Mouse (Mus musculus): ENCODE results near the gene Aifm2. TPM values are rescaled to one million over a fixed set of nuclear protein-coding genes. Genes with fewer than 3 reads are reported as not detected.
A peak's percentile ranks its signal among the peaks of the same experiment; 100 is the strongest.

Gene Aifm2
- polyA plus RNA-seq, 1 experiment from 2014 or later = 4.4 TPM

- no peak overlapping the region for H3K9ac ChIP-seq
- no peaks in the 10 kb centered on the region for H3K9me3 ChIP-seq (replicated peaks)
- WGBS (ENCODE audit: insufficient replicate concordance) = 57% methylated on average over 7 of the region's 7 CpGs
- no peak for ATAC-seq (ENCODE audit: insufficient read depth)
- peak overlapping the region; percentile 62; the same call in 1 of the 2 replicates for H3K4me3 ChIP-seq (replicated peaks)
- peaks cover 32% of the 10 kb centered on the region for H3K4me1 ChIP-seq (replicated peaks)
- H3K36me3 ChIP-seq (replicated peaks) = no peaks in the 10 kb centered on the region
- H3K27ac ChIP-seq (replicated peaks) = no peak overlapping the region
- H3K27me3 ChIP-seq = no peaks in the 10 kb centered on the region
- H3K4me2 ChIP-seq = peak overlapping the region; percentile 84
Measured at GRCm38 (mm10) chr10:61715996-61716864, 1.2 kb downstream of the Aifm2 start.

DNA sequence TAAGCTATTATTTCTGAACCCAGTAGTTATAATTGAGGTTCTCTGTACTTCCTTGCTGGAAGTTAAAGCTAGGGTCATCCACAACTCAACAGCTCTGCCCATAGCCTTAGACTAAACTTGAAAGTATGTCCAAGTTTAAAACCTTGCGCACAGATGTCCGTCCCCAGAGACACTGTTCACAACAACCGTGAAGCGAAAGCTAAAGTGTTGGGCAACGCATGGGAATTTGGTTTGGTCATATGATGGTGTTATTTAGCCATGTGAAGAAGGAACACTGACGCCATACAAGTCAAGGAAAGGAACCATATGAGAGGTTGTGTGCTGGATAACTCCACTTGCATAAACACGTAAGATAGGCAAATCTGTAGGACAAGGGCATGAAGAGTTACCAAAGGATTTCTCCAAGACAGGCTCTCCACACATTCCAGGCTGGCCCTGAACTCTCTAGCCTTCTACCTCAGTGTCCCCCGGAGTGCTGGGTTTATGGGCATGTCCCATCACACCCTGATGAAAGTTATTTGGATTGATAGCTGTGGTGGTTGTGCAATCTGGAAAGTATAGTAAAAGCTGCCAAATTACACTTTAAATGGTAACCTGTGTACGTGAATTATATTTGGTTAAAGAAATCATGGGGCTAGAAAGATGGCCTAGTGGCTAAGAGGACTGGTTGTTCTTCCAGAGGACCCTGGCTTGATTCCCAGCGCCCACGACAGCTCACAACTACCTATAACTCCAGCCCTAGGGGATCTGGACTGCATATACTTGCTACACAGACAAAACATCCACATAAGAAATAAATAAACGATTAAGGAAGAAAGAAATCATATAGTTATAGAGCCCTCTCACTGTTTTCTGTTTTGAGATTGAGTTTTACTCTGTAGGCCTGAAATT lies 2.6 kb downstream of the Aifm2 start:
- no peak overlapping the region for H3K4me2 ChIP-seq
- no peaks in the 10 kb centered on the region for H3K36me3 ChIP-seq (replicated peaks)
- H3K9ac ChIP-seq = no peak overlapping the region
- ATAC-seq (ENCODE audit: insufficient read depth) = no peak
- H3K4me3 ChIP-seq (replicated peaks) = no peak overlapping the region
- 72% methylated on average over 12 of the region's 12 CpGs for WGBS (ENCODE audit: insufficient replicate concordance)
- H3K9me3 ChIP-seq (replicated peaks) = no peaks in the 10 kb centered on the region
- H3K27me3 ChIP-seq = no peaks in the 10 kb centered on the region
- no peak overlapping the region for H3K27ac ChIP-seq (replicated peaks)
- peaks cover 32% of the 10 kb centered on the region for H3K4me1 ChIP-seq (replicated peaks)

DNA sequence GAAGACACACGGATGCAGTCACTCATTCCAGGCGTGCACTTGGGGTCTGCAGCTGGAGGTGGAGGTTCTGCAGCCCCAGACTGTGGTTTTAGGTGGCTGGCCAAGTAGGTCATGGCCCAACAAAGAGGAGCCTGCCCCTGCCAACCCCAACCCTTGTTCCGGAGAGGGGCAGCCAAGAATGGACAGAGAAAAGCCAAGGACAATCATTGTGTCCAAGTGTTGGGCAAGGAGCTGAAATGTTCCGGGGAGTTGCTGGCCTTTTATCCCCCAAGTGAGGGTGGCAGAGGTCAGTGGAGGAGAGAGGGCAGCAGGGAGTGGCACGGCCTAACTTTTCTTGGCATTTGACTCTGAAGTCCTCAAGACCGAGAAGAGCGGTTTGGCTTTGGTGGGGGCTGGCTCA lies 5.3 kb downstream of the Aifm2 start:
- no peak for ATAC-seq (ENCODE audit: insufficient read depth)

GRCm38 (mm10) chr10:61722215-61722614 lies 7.2 kb downstream of the Aifm2 start:
- H3K27me3 ChIP-seq = no peaks in the 10 kb centered on the region
- no peak overlapping the region for H3K4me3 ChIP-seq (replicated peaks)
- no peak for ATAC-seq (ENCODE audit: insufficient read depth)
- no peak overlapping the region for H3K4me2 ChIP-seq
- no peak overlapping the region for H3K27ac ChIP-seq (replicated peaks)
- H3K9me3 ChIP-seq (replicated peaks) = no peaks in the 10 kb centered on the region
- WGBS (ENCODE audit: insufficient replicate concordance) = 43% methylated on average over 3 of the region's 3 CpGs
- H3K4me1 ChIP-seq (replicated peaks) = 0 out of 2 replicates have a peak, but pooled peaks cover 4% of the 10 kb centered on the region
- no peaks in the 10 kb centered on the region for H3K36me3 ChIP-seq (replicated peaks)
- no peak overlapping the region for H3K9ac ChIP-seq

More for the DNA sequence above, 5.3 kb downstream of the Aifm2 start:
- Histone ChIP-seq H3K9ac (no peak overlapping the region), H3K27me3 (no peaks in the 10 kb centered on the region), H3K36me3 (replicated peaks) (no peaks in the 10 kb centered on the region), H3K27ac (replicated peaks) (no peak overlapping the region), H3K9me3 (replicated peaks) (no peaks in the 10 kb centered on the region), H3K4me1 (replicated peaks) (peaks cover 17% of the 10 kb centered on the region), H3K4me3 (replicated peaks) (no peak overlapping the region), H3K4me2 (no peak overlapping the region)
- 73% methylated on average over 7 of the region's 7 CpGs for WGBS (ENCODE audit: insufficient replicate concordance)

DNA sequence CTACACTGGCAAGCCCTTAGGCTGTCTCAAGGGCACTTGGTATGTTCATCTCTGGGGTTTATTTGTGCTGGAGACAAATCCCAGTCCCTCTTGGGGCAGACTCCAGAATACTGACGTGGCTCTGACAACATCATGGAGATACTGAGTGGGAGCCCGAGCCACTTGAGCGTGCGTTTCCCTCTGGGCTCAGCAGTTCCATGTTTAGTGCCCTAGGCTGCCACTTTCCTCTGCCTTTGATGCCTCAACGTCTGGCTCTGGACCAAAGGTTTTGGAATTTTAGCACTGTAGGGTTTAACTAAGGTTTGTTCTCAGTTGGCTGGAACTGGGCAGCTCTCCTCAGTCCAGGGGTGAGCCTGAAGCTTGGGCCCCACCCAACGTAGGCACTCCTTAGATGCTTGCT lies 8.2 kb downstream of the Aifm2 start:
- Histone ChIP-seq H3K9me3 (replicated peaks) (no peaks in the 10 kb centered on the region), H3K27ac (replicated peaks) (no peak overlapping the region), H3K4me1 (replicated peaks) (no peaks in the 10 kb centered on the region), H3K36me3 (replicated peaks) (no peaks in the 10 kb centered on the region), H3K4me3 (replicated peaks) (no peak overlapping the region), H3K4me2 (no peak overlapping the region), H3K9ac (no peak overlapping the region), H3K27me3 (no peaks in the 10 kb centered on the region)
- no peak for ATAC-seq (ENCODE audit: insufficient read depth)
- 55% methylated on average over 6 of the region's 6 CpGs for WGBS (ENCODE audit: insufficient replicate concordance)

DNA sequence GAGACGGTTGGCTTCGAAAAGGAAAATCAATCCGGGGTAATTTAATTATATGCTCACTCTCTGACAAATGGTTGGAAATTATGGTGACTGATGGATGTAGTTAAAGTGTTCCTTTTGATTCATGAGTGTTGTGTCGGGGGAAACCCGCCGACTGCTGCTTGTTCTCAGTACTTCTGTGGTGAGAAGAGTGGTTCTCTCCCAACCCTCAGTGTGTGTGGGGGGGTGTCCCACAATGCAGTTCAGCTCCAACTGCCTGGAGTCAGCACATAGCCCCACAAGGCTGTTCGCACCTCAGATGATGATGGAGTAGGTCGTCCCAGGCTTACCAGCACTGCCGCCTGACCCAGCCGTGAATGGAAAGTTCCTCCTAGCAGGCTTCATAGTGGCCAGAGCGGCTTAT lies 14.1 kb downstream of the Aifm2 start:
- Histone ChIP-seq H3K9ac (no peak overlapping the region), H3K4me1 (replicated peaks) (no peaks in the 10 kb centered on the region), H3K4me3 (replicated peaks) (no peak overlapping the region), H3K36me3 (replicated peaks) (peaks cover 4% of the 10 kb centered on the region; the same call in 1 of the 2 replicates), H3K27ac (replicated peaks) (no peak overlapping the region), H3K9me3 (replicated peaks) (no peaks in the 10 kb centered on the region), H3K27me3 (no peaks in the 10 kb centered on the region), H3K4me2 (no peak overlapping the region)
- 68% methylated on average over 11 of the region's 11 CpGs for WGBS (ENCODE audit: insufficient replicate concordance)
- ATAC-seq (ENCODE audit: insufficient read depth) = no peak

DNA sequence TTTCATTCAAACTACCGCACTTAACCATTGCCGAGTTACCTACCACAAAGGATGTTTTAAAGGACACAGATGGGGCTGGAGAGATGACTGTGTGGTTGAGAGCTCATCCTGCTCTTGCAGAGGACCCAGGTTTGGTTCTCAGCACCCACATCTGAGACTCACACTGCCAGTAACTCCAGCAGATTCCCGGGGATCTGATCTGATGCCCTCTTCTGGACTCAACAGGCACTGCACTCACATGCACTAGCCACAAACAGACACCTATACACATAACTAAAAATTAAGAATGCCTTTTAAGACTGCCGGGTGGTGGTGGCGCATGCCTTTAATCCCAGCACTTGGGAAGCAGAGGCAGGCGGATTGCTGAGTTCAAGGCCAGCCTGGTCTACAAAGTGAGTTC lies 15.1 kb downstream of the Aifm2 start:
- Histone ChIP-seq H3K27me3 (no peaks in the 10 kb centered on the region), H3K36me3 (replicated peaks) (peaks cover 4% of the 10 kb centered on the region; the same call in 1 of the 2 replicates), H3K27ac (replicated peaks) (no peak overlapping the region), H3K4me3 (replicated peaks) (no peak overlapping the region), H3K4me1 (replicated peaks) (no peaks in the 10 kb centered on the region), H3K9ac (no peak overlapping the region), H3K4me2 (no peak overlapping the region), H3K9me3 (replicated peaks) (no peaks in the 10 kb centered on the region)
- 81% methylated on average over 6 of the region's 6 CpGs for WGBS (ENCODE audit: insufficient replicate concordance)
- ATAC-seq (ENCODE audit: insufficient read depth) = no peak

- H3K9me3 ChIP-seq (replicated peaks) = no peaks in the 10 kb centered on the region
- WGBS (ENCODE audit: insufficient replicate concordance) = 39% methylated on average over 3 of the region's 3 CpGs
- H3K4me1 ChIP-seq (replicated peaks) = no peaks in the 10 kb centered on the region
- no peak for ATAC-seq (ENCODE audit: insufficient read depth)
- no peaks in the 10 kb centered on the region for H3K27me3 ChIP-seq
- no peak overlapping the region for H3K9ac ChIP-seq
- no peak overlapping the region for H3K27ac ChIP-seq (replicated peaks)
- peaks cover 4% of the 10 kb centered on the region; the same call in 1 of the 2 replicates for H3K36me3 ChIP-seq (replicated peaks)
- H3K4me3 ChIP-seq (replicated peaks) = no peak overlapping the region
- no peak overlapping the region for H3K4me2 ChIP-seq
Measured at GRCm38 (mm10) chr10:61734377-61734776, 19.3 kb downstream of the Aifm2 start.

- no peak overlapping the region for H3K27ac ChIP-seq (replicated peaks)
- ATAC-seq (ENCODE audit: insufficient read depth) = no peak
- no peaks in the 10 kb centered on the region for H3K4me1 ChIP-seq (replicated peaks)
- H3K9ac ChIP-seq = no peak overlapping the region
- 74% methylated on average over 10 of the region's 10 CpGs for whole genome bisulfite sequencing (ENCODE audit: insufficient replicate concordance)
- no peak overlapping the region for H3K4me3 ChIP-seq (replicated peaks)
- no peaks in the 10 kb centered on the region for H3K27me3 ChIP-seq
- H3K36me3 ChIP-seq (replicated peaks) = no peaks in the 10 kb centered on the region
- H3K4me2 ChIP-seq = no peak overlapping the region
- no peaks in the 10 kb centered on the region for H3K9me3 ChIP-seq (replicated peaks)
Measured at GRCm38 (mm10) chr10:61736671-61737078, 21.6 kb downstream of the Aifm2 start.

- WGBS (ENCODE audit: insufficient replicate concordance) = 57% methylated on average over 1 of the region's 1 CpGs
- ATAC-seq (ENCODE audit: insufficient read depth) = no peak
Measured at GRCm38 (mm10) chr10:61737537-61737936, 22.5 kb downstream of the Aifm2 start.

DNA sequence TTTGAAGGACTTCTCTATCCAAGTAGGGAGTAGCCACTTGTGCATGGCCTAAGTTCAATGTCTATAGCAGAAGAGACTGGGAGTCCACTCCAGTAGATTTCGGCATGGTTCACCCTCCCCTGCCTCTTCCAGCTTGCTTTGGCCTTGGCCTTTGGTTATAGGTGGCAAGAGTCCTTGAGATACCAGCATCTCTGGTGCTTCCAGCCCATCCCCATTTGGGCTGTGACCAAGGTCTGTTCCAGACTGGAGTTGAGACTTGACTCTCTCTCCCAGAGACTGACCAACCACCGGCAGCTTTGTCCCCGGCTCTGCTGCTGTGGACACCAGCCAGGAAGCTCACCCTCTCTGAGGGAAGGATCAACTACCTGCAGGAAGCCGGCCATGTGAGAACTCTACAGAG lies 23.1 kb downstream of the Aifm2 start:
- no peak for ATAC-seq (ENCODE audit: insufficient read depth)
- no peak overlapping the region for H3K4me2 ChIP-seq
- H3K27ac ChIP-seq (replicated peaks) = no peak overlapping the region
- 68% methylated on average over 4 of the region's 4 CpGs for WGBS (ENCODE audit: insufficient replicate concordance)
- no peaks in the 10 kb centered on the region for H3K4me1 ChIP-seq (replicated peaks)
- H3K9me3 ChIP-seq (replicated peaks) = no peaks in the 10 kb centered on the region
- no peak overlapping the region for H3K9ac ChIP-seq
- H3K27me3 ChIP-seq = no peaks in the 10 kb centered on the region
- no peaks in the 10 kb centered on the region for H3K36me3 ChIP-seq (replicated peaks)
- no peak overlapping the region for H3K4me3 ChIP-seq (replicated peaks)

More at GRCm38 (mm10) chr10:61737537-61737936, 22.5 kb downstream of the Aifm2 start:
- H3K4me2 ChIP-seq = no peak overlapping the region
- no peaks in the 10 kb centered on the region for H3K27me3 ChIP-seq
- H3K9me3 ChIP-seq (replicated peaks) = no peaks in the 10 kb centered on the region
- no peak overlapping the region for H3K9ac ChIP-seq
- H3K4me1 ChIP-seq (replicated peaks) = no peaks in the 10 kb centered on the region
- no peaks in the 10 kb centered on the region for H3K36me3 ChIP-seq (replicated peaks)
- H3K27ac ChIP-seq (replicated peaks) = no peak overlapping the region
- no peak overlapping the region for H3K4me3 ChIP-seq (replicated peaks)

Measured in liver, embryonic 15.5 days (tissue).